Mouse (Mus musculus): Measurements from ENCODE around the gene AC124502.3. TPM values are rescaled to one million over a fixed set of nuclear protein-coding genes. Genes with fewer than 3 reads are reported as not detected.

The AC124502.3 gene
- polyA plus RNA-seq, 1 experiment, result 0.34 TPM

GRCm38 (mm10) chr19:5058801-5059771, 20.4 kb downstream of the AC124502.3 start:
- DNase-seq (ENCODE audit: low read depth), result no peak

DNA sequence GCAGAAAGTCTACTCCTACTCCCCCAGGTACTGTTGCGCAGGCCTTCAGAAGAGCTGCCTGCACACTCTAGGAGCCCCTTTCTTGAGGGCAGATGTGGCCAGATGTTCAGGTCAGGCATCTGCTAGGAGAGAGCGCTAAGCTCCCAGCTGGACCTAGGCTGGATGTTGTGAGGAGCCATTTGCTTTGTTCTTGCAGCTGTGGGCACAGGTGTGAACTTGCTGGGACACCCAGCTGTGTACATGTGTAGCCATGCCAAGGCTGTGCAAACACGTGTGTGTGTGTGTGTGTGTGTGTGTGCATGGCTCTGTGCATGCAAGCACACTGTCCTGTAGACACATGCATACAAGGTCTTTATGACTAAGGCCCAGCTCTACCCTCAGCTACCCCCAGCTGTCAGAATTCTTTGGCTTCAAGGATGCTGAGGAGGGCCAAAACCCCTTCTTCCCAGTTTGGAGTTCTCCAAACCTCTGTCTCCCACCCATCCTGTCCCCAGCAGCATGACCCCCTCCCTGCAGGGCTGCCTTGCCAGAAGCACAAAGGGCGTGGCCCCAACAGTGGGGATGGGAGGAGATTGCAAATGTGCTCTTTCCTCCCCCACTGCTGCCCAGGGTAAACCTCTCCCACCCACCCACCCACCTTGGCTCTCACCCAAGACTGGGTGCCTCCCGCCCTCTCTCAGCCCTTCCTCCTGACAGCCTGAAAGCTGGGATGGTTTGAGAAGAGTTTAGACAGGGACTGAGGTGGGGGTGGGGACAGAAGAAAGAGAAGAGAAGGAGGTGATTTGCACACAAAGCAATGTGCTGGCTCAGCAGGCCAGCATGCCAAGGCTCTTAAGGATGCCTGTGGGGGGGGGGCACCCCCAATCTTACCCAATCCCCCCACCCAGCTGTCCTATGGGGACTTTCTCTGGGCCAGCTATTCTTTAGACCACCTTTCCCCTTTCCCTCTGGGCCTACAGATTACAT, 22.0 kb downstream of the AC124502.3 start:
- DNase-seq (ENCODE audit: low read depth), result no peak

GRCm38 (mm10) chr19:5062041-5062440, 23.4 kb downstream of the AC124502.3 start:
- DNase-seq (ENCODE audit: low read depth), result no peak

- DNase-seq (ENCODE audit: low read depth), result no peak
Measured at GRCm38 (mm10) chr19:5062446-5062845, 23.8 kb downstream of the AC124502.3 start.

- DNase-seq (ENCODE audit: low read depth), result no peak
Measured at GRCm38 (mm10) chr19:5065104-5065503, 26.4 kb downstream of the AC124502.3 start.

DNA sequence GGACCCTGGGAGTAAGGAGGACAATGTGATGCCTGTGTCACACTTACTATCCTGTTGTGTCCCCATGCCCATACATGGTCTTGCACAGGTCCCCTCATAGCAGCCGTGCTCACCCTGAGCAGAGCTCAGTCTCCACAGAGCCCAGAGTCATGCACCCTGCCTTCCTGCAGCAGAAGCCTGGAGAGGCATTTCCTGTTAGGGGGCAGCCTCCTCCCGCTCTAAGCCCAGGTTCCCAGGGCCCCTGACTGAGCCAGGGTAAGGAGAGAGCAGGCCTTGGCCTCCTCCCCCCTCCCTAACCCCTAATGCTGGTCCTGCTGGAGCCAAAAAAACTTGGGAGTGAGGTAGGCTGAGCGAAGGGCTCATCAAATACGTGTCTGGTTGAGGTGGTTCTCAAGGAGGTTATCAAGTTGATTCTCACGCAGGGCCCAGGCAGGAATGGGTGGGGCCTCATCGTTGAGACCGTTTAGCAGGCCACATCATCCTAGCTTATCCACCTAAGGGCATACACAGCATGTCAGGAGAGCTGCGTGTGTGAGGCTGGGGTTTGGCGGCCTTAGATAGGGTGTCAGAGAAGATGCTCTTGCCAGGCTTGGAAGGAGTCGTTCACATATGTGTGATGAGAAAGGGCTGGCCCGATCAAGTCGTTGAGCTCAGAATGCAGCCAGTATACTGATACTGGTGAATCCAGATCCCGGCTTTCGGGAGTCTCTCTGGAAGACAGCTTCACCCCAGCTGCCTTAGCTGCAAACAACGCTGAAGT, 28.5 kb downstream of the AC124502.3 start:
- no peak for DNase-seq (ENCODE audit: low read depth)

- DNase-seq (ENCODE audit: low read depth), result no peak
Measured at GRCm38 (mm10) chr19:5067867-5068569, 29.3 kb downstream of the AC124502.3 start, which contains the start of gene Cd248. Gene Cd248, plus strand, starts transcription at chr19:5068078.

DNA sequence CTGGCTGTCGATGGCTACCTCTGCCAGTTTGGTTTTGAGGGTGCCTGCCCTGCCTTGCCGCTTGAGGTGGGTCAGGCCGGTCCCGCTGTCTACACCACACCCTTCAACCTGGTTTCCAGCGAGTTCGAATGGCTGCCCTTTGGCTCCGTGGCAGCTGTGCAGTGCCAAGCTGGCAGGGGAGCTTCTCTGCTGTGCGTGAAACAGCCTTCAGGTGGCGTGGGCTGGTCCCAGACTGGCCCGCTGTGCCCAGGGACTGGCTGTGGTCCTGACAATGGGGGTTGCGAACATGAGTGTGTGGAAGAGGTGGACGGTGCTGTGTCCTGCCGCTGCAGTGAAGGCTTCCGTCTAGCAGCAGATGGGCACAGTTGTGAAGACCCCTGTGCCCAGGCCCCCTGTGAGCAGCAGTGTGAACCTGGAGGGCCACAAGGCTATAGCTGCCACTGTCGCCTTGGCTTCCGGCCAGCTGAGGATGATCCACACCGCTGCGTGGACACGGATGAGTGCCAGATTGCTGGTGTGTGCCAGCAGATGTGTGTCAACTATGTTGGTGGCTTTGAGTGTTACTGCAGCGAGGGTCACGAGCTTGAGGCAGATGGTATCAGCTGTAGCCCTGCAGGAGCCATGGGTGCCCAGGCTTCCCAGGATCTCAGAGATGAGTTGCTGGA, 30.0 kb downstream of the AC124502.3 start:
- DNase-seq (ENCODE audit: low read depth), result no peak

DNA sequence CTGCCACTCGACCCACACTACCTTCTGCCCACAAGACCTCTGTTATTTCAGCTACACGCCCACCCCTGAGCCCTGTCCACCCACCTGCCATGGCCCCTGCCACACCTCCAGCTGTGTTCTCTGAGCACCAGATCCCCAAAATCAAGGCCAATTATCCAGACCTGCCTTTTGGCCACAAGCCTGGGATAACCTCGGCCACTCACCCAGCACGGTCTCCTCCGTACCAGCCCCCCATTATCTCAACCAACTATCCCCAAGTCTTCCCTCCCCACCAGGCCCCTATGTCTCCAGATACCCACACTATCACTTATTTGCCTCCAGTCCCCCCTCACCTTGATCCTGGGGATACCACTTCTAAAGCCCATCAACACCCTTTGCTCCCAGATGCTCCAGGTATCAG, 30.8 kb downstream of the AC124502.3 start:
- no peak for DNase-seq (ENCODE audit: low read depth)

GRCm38 (mm10) chr19:5069978-5070377, 31.3 kb downstream of the AC124502.3 start:
- DNase-seq (ENCODE audit: low read depth), result no peak

DNA sequence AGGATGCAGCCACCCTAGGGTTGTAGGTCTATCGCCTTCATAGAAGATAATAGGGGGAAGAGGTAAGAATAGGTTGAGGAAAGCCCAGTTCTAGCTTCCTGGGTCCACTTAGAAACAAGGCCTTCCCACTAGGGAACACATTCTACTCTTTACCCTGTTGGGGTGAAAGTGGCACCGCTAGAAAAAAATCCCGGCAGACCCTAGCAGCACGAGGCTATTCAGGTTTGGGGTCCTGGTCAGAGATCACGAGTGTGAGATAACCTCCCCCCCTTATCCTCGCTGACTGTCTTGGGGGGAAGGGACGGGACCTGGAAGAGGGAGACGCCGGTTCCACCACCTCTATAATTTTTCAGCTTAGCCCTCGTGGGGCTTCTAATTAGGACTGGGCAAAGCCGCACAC, 32.4 kb downstream of the AC124502.3 start:
- no peak for DNase-seq (ENCODE audit: low read depth)

DNA sequence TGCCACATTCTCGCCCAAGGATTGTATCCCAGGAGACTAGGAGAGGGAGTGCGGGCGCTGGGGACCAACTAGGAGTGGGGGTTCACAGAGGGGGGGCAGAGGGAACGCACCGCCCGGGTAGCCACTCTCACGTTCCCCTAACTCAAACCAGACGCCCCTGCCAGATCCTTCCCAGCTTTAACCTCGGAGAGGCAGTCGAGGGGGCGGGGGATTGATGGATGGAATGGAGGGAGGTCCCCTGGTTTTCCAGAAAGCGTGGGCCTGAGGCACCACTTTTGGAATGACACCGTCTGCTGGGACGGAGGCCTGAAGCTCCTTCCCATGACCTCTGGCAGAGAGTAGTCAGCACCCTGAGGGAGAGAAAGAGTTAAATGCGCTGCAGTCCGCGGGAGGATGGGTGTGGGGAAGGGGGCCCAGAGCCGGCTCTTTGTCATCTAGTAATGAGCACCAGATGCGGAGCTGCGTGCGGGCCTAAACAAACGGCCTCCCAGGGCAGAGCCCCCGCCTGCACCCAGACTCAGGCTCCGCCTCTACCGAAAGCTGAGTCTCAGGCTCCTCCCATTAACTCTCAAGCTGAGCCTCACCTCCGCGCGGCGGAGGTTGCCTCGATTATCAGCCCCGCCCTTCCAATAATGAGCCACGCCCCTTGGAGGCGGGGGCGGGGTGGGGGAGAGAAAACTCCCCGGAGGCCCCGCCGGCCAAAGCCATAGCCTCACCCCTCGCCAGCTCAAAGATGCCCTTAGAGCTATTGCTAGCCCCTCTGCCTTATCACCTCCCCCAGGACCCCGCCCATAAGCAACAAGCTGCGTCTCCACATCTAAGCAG, 33.1 kb downstream of the AC124502.3 start:
- DNase-seq (ENCODE audit: low read depth), result no peak

DNA sequence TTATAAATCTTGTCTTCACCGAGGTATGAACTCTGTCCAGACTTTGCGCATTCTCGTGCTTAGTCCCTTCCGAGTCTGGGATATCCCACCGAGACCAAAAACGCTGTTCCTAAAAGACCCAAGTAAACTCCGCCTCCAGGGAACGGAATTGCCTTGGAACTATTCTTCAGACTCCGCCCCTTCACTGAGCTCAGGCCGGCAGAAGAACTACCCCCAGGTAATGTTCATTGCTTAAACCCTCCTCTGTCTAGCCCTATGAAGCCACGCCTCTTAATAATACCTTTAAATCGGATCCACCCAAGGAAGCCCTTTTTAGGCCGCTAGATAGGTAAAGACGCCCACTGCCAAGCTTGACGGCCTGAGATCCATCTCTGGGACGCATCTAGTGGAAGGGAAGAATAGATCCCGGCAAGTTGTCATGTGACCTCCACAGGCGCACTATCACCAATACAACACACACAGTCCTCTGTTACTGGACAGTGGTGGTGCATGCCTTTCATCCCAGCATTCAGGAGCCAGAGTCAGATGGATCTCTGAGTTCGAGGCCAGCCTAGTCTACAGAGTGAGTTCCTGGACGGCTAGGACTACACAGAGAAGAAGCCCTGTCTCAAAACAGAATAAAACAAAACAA, 33.8 kb downstream of the AC124502.3 start:
- no peak for DNase-seq (ENCODE audit: low read depth)

DNA sequence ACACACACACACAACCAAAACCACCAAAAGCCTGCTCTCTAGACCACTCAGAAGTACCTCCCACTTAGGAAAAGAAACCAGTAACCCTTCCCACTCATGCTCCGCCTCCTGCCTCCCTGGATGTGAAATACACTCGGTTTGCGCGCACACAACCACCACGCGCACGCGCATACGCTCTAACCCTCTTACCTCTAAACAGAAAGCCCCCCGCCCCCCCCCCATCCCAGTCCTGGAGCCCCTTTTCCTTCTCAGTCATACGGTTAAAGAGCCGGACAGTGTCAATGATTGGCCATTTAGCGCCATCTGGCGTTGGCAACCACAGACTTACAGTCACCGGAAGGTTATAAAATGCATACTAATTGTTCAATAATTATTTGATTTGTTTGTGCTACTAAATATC, 34.3 kb downstream of the AC124502.3 start:
- DNase-seq (ENCODE audit: low read depth), result no peak

GRCm38 (mm10) chr19:5073518-5073917, 34.8 kb downstream of the AC124502.3 start:
- DNase-seq (ENCODE audit: low read depth), result no peak

DNA sequence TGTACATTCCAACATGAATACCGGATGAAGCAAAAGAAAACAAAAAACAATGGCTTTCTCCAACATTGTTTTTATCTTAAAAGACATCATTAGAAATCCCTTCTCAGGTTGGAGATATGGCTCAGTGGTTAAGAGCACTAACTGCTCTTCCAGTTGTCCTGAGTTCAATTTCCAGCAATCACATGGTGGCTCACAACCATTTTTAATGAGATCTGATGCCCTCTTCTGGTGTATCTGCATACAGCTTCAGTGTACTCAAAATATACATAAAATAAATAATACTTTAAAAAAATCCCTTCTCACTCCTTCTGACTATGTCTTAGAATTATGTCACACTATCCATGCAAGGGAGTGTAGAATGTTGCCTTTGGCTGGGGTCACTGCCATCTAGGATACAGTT, 40.6 kb downstream of the AC124502.3 start:
- DNase-seq (ENCODE audit: low read depth), result no peak

DNA sequence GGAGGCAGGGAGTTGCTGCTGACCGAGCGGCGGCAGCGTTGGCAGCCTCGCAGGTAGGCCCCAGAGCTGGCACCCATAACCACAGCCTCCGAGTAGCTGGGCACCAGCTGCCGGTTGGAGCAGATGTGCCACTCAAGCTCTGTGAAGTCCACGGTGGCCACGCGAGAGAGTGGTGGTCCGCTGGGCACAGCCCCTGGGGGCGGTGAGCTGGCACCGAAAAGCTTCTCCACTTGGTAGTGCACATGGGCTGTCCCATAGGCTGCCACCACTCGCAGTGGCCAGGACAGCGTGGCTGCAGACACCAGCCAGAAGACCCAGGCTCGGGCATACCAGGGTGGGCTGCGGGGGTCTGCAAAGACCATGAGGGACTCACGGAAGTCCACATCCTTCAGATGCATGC, 43.3 kb downstream of the AC124502.3 start:
- DNase-seq (ENCODE audit: low read depth), result no peak

DNA sequence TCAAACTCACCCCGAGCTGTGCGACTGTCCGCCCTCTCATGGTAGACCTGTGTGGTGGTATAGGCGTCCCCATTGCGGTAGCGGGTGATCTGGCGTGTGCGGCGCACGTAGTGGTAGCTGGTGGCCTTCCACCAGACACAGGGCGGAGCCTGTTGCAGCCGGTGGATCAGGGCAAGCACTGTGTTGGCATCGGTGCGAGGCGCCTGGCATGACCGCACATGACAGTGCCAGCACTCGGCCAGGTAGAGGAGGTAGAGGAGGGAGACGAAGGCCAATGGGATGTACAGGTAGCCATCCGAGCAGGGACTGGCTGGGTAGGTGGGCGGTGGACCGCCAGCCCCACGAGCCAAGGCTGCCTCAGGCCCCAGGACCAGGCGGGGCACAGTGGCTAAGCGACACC, 43.9 kb downstream of the AC124502.3 start:
- DNase-seq (ENCODE audit: low read depth), result no peak

All from gonadal fat pad, adult 2 months (tissue).